Mouse (Mus musculus) bone marrow, adult 2 months (tissue): ENCODE measurements at regions not wholly inside any gene's neighbourhood (a gene's known extent, or its start where the extent isn't known, plus 50 kb on each side); places are given as distances from the start of the nearest gene placed in this dataset.

ENCODE experiments used
- H3K27ac ChIP-seq: fragments of 200-500 bp; 2 replicates; pipeline ENCODE4 v1.5.1; 2012; ENCODE audit warnings: low read depth, mild to moderate bottlenecking, control low read depth, inconsistent platforms, low read length; ENCODE audit not compliant: control insufficient read depth, poor library complexity, insufficient read depth
- H3K4me1 ChIP-seq: fragments of 200-500 bp; 2 replicates; pipeline ENCODE4 v1.6.1; 2011; ENCODE audit warnings: low read length; ENCODE audit not compliant: control insufficient read depth, insufficient read depth
- H3K4me3 ChIP-seq: fragments of 200-500 bp; replicated peaks from 2 replicates; pipeline ENCODE3; 2011; ENCODE audit warnings: mild to moderate bottlenecking, low read depth, low read length, control low read depth; ENCODE audit not compliant: control insufficient read depth
- CTCF ChIP-seq: fragments of 200-500 bp; IDR thresholded peaks from 2 replicates; pipeline ENCODE4 v1.5.1; 2011; ENCODE audit warnings: low read length, control low read depth; ENCODE audit not compliant: control insufficient read depth, insufficient read depth
- POLR2A ChIP-seq: fragments of 200-500 bp; IDR thresholded peaks from 2 replicates; pipeline ENCODE4 v1.6.1; 2011; ENCODE audit warnings: low read depth, mild to moderate bottlenecking, control low read depth, low read length, borderline replicate concordance; ENCODE audit not compliant: control insufficient read depth
- WGBS: fragments of 180-500 bp; shearing (Covaris S2); methylation state at CpG from one replicate; pipeline ENCODE4 v1.1.7; 2018; 5-methylcytosine and 5-hydroxymethylcytosine counted together

- no peak overlapping the region for H3K4me3 ChIP-seq
- WGBS: 74% methylated on average over 2 of the region's 2 CpGs
- H3K4me1 ChIP-seq: no peaks in the 10 kb centered on the region
- H3K27ac ChIP-seq: no peak overlapping the region
- TF ChIP-seq POLR2A (no peak), CTCF (no peak)
Observed at GRCm38 (mm10) chr10:24388229-24388628, 164.9 kb downstream of the Moxd1 start.

DNA sequence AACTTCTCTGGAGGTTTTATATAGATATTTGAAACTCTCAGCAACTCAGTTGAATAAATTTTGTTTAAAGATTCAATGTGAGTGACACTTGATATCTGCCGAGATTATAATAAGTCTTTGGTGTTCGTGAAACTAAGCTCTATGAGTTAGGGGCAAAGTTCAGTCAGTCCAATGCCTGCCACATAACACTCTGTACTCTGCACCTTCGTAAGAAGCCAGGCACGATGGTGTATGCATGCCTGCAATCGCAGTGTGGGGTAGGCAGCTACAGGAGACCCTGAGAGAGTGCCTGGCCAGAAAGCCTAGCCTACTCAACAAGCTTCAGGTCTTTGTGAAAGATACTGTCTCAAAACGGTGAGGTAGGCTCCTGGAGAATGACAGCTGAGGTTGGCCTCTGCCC is 167.7 kb downstream of the Moxd1 start:
- WGBS: 75% methylated on average over 6 of the region's 6 CpGs
- H3K4me1 ChIP-seq: no peaks in the 10 kb centered on the region
- H3K4me3 ChIP-seq: no peak overlapping the region
- TF ChIP-seq CTCF (no peak), POLR2A (no peak)
- no peak overlapping the region for H3K27ac ChIP-seq

GRCm38 (mm10) chr10:24392066-24392465 is 168.7 kb downstream of the Moxd1 start:
- no peak overlapping the region for H3K4me3 ChIP-seq
- no peak overlapping the region for H3K27ac ChIP-seq
- no peaks in the 10 kb centered on the region for H3K4me1 ChIP-seq
- WGBS: 67% methylated on average over 3 of the region's 3 CpGs
- TF ChIP-seq POLR2A (no peak), CTCF (no peak)

DNA sequence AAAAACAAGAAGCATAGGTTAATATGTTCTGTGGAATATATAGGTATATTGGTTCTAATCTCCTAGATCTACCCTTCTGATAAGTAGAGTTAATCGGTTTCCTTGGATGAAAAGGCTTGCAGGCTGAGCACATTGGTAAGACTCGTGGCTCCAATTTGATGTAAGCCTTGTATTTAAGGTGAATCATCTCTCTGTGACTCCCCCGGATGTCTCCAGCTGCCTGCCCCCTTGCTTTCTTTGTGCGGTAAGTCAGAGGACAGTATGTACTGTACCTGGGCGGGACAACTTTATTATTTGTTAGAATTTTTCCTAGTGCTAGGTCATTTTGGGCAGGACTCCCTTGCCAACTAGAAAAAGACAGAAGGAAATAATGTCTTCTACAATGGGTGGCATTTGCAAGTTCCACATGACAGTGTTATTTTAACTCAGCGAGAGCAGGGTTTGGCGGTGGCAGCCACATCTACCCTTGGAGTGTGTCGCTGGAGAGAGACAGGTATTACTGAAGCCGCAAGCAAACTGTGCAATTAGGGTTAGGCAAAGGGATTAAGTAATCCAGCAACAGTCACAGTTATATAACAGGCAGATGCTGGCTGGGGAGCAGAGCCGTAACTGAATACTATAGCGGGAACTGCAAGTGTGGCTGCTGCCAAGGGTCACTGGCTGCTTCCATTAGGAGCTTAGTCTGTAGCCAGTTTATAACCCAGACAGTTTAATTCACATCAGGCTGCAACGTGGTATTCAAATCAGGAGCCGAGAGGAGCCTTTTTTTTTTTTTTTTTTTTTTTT is 172.9 kb downstream of the Moxd1 start:
- no peak overlapping the region for H3K4me3 ChIP-seq
- H3K27ac ChIP-seq: no peak overlapping the region
- no peaks in the 10 kb centered on the region for H3K4me1 ChIP-seq
- 72% methylated on average over 13 of the region's 13 CpGs for WGBS
- TF ChIP-seq CTCF: no peak

- Histone ChIP-seq H3K4me3 (no peak overlapping the region), H3K27ac (no peak overlapping the region), H3K4me1 (no peaks in the 10 kb centered on the region)
- WGBS: 91% methylated on average over 2 of the region's 2 CpGs
- TF ChIP-seq CTCF (no peak), POLR2A (no peak)
Observed at GRCm38 (mm10) chr10:24397125-24397524, 173.8 kb downstream of the Moxd1 start.

GRCm38 (mm10) chr10:24404851-24405250 is 181.5 kb downstream of the Moxd1 start:
- WGBS: 33% methylated on average over 4 of the region's 4 CpGs
- H3K4me1 ChIP-seq: no peaks in the 10 kb centered on the region
- TF ChIP-seq CTCF (no peak), POLR2A (no peak)
- no peak overlapping the region for H3K4me3 ChIP-seq
- no peak overlapping the region for H3K27ac ChIP-seq

- Histone ChIP-seq H3K4me3 (no peak overlapping the region), H3K4me1 (no peaks in the 10 kb centered on the region), H3K27ac (no peak overlapping the region)
- 66% methylated on average over 3 of the region's 3 CpGs for WGBS
- TF ChIP-seq POLR2A (no peak), CTCF (no peak)
Observed at GRCm38 (mm10) chr10:24406953-24407352, 183.6 kb downstream of the Moxd1 start.

- H3K4me3 ChIP-seq: no peak overlapping the region
- no peak overlapping the region for H3K27ac ChIP-seq
- TF ChIP-seq POLR2A: no peak
- no peak for TF ChIP-seq CTCF
- WGBS: 79% methylated on average over 6 of the region's 6 CpGs
- no peaks in the 10 kb centered on the region for H3K4me1 ChIP-seq
Observed at GRCm38 (mm10) chr10:24407411-24408227, 184.3 kb downstream of the Moxd1 start.

DNA sequence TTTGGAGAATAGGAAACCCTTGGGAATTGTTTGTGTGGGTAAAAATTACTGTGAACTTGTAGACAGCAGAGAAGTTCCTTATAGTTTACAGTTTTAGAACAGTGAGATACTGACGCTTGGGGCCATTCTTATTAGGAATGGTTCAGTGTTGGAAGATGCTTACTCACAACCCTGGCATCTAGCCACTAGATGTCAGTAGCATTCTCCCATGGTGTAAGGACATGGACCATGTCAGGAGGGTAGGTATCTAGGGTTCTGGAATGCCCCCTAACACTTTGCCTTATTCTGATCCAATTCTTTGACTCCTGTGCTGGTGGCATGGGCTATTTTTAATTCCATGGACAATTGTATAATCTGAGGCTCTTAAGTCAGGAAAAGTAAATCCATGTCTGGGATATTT is 185.3 kb upstream of the Ccn2 start:
- Histone ChIP-seq H3K4me1 (no peaks in the 10 kb centered on the region), H3K4me3 (no peak overlapping the region), H3K27ac (no peak overlapping the region)
- WGBS: 41% methylated on average over 1 of the region's 1 CpGs
- TF ChIP-seq POLR2A: no peak
- no peak for TF ChIP-seq CTCF
